Mouse (Mus musculus): ENCODE results near the gene Gm20662.

Gm20662 gene

GRCm38 (mm10) chr9:107974491-107975171, 21.5 kb upstream of the Gm20662 start:
- in situ Hi-C loops (cut with MboI, MseI): no loop called here

- in situ Hi-C loops (cut with MboI, MseI): no loop called here
Observed at GRCm38 (mm10) chr9:107975399-107976386, 20.5 kb upstream of the Gm20662 start, which contains the start of gene Uba7. Uba7 (plus strand) TSS chr9:107975505.

- in situ Hi-C loops (cut with MboI, MseI): no loop called here
Observed at GRCm38 (mm10) chr9:107978815-107979214, 17.3 kb upstream of the Gm20662 start.

GRCm38 (mm10) chr9:107981684-107982605, 14.2 kb upstream of the Gm20662 start:
- in situ Hi-C loops (cut with MboI, MseI): no loop called here

GRCm38 (mm10) chr9:107982681-107983346, 13.3 kb upstream of the Gm20662 start, which contains the start of gene Gm20661:
Gm20661 (plus strand) TSS chr9:107983058.
- in situ Hi-C loops (cut with MboI, MseI): no loop called here

- in situ Hi-C loops (cut with MboI, MseI): no loop called here
Observed at GRCm38 (mm10) chr9:107983421-107983890, 12.7 kb upstream of the Gm20662 start.

GRCm38 (mm10) chr9:107984052-107984753, 11.9 kb upstream of the Gm20662 start:
- in situ Hi-C loops (cut with MboI, MseI): no loop called here

GRCm38 (mm10) chr9:107984754-107985055, 11.4 kb upstream of the Gm20662 start:
- in situ Hi-C loops (cut with MboI, MseI): no loop called here

GRCm38 (mm10) chr9:107985131-107986119, 10.7 kb upstream of the Gm20662 start, which contains the start of gene Inka1:
Inka1 (minus strand) TSS chr9:107985879.
- in situ Hi-C loops (cut with MboI, MseI): no loop called here

- in situ Hi-C loops (cut with MboI, MseI): no loop called here
Observed at GRCm38 (mm10) chr9:107986376-107986775, 9.8 kb upstream of the Gm20662 start.

GRCm38 (mm10) chr9:107987950-107988349, 8.2 kb upstream of the Gm20662 start:
- in situ Hi-C loops (cut with MboI, MseI): no loop called here

GRCm38 (mm10) chr9:107992197-107992596, 4.0 kb upstream of the Gm20662 start, which contains the start of gene Cdhr4:
Cdhr4 (plus strand) TSS chr9:107992497.
- in situ Hi-C loops (cut with MboI, MseI): no loop called here

- in situ Hi-C loops (cut with MboI, MseI): no loop called here
Observed at GRCm38 (mm10) chr9:107993013-107993412, 3.1 kb upstream of the Gm20662 start.

GRCm38 (mm10) chr9:107994464-107994863, 1.7 kb upstream of the Gm20662 start:
- in situ Hi-C loops (cut with MboI, MseI): no loop called here

- in situ Hi-C loops (cut with MboI, MseI): no loop called here
Observed at GRCm38 (mm10) chr9:107995513-107995912, 636 bp upstream of the Gm20662 start.

GRCm38 (mm10) chr9:108001922-108002770, 6.0 kb downstream of the Gm20662 start, which contains the start of gene Ip6k1:
Ip6k1 (plus strand) TSS chr9:108002501.
- in situ Hi-C loops (cut with MboI, MseI): no loop called here

- in situ Hi-C loops (cut with MboI, MseI): no loop called here
Observed at GRCm38 (mm10) chr9:108002778-108003530, 6.8 kb downstream of the Gm20662 start.

Measured in T-helper 2 cell (primary cell).